Mouse (Mus musculus): ENCODE data around the gene Pnpo.
A peak's percentile ranks its signal among the peaks of the same experiment; 100 is the strongest.

Gene Pnpo

DNA sequence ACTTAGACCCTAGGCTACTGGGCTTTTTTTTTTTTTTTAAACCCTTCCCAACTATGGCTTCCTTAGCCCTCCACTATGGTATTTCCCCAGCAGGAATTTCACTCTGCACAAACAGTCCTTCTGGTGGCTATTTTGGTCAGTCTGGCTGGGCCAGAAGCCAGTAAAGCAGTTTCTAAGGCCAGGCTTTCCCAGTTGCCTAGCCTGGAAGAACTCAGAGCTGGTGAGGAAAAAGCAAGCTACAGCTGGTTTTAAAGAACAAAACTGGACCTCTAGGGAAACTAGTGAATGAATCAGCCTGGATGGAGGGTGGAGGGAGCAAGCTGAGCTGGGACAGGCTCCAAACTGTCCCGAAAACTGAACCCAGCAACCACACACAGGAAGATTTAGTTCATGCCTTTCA is 26.0 kb upstream of the Pnpo start:
- no peak for DNase-seq (ENCODE audit: low spot score)

DNA sequence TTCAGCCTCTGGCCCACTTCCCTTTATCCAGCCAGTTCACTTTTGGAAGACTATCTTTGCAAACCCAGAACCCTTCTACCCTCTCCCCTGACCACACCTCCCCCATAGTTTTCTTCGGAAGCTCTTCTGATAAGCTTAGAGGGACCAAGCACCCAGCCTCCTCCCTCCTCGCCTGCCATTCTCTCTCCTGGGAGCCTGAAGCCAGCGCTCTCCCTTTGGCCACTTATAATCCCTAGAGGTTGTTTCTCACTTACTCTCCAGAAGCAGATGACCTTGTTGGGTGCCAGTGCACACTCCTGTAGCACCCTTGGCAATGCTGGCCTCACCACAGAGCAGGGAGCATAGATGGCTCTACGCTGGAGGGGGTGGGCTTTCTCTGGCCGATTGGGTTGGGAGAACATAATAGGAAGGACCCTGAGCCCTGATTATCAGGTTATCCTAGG is 25.5 kb upstream of the Pnpo start:
- DNase-seq (ENCODE audit: low spot score), result no peak

DNA sequence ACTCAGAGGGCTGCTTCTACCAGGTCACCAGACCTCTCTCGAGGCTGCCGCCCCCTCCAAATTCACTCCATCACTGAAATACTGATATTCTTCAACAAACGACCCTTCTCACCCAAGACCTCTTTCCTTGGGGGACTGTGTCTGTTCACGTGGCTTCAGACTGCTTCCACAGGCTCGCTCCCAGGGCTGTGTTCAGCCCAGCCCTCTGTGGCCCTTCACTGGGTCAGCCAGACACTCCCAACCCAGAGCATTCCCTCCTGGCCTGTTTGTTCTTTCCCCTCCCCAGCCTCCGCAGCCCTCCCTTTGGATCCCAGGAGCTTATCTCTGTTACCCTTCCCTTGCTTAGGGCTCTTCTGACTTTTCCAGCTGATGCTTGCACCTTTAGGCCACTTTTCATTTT is 24.7 kb upstream of the Pnpo start:
- no peak for DNase-seq (ENCODE audit: low spot score)

DNA sequence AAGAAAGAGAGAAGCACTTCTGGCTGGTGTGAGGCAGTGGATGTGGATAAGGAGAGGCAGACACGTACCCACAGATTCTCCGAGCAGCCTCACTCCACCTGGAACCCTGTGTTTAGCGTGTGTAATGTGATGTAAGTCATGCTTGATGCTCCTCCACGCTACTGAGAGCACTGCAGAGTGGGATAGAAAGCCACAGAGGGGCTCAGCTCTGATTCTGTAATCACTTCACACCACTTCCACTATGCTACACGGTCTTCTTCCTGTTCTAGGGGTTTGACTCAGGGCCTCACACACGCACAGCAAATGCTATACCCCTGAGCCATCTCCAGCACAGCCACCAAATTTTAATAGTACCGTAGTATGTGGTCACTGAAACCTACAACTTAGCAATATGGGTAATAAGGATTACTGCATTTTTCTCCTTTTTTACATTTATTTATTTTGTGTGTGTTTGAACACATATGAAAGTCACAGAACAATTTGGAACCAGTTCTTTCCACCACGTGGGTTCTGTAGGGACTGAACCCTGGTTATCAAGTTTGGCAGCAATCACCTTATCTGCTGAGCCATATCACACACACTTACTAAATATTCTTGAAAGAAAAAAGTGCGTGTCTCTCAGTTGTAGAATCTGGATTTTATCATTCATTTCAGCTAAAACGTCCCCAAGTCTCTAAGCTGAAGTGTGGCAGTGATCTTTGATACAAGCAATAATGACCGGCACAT is 23.9 kb upstream of the Pnpo start:
- DNase-seq (ENCODE audit: low spot score), result no peak

DNA sequence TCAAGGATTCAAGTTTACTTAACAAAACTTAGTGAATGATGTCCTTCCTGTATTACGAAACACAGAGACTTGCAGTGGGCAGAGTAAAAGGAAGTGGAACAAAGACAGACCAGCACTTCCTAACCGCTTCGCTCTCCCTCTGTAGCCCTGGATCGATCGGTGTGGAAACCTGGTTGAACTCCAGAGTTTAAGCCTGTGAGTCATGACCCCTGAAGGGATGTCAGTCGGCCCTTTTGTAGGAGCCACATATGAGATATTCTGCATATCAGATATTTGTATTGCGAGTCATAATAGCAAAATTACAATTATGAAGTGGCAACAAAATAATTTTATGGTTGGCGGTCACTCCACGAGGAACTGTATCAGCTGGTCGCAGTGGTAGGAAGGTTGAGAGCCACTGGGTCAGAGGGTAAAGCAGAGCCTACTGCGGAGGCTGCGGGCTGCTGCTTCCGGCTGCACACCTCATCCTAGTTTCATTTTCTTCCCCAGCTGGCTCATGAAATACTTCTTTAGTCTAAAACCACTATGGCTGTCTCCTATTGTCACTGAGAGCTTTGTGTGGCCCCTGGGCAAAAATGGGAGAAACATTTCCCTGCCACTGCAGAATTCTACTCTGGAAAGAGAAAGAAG is 23.2 kb upstream of the Pnpo start:
- DNase-seq (ENCODE audit: low spot score), result no peak

DNA sequence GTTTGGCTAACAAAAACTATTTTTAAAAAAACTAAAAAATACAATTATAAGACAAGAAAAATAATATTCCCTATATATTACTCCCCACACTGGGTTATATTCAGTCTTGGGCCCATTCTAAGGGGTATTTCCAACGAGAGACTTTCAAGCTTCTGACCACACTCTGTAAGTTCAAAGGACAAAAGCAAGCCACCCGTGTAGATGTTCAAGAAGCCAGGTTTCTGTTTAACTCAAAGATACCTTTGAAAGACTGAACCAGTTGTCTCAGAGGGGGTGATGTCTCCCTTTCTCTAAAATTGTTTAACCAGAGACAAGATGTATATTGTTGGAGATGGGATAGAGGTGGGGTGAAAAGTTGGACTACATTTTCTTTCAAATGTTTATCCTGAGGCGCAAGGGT is 22.4 kb upstream of the Pnpo start:
- DNase-seq (ENCODE audit: low spot score), result no peak

DNA sequence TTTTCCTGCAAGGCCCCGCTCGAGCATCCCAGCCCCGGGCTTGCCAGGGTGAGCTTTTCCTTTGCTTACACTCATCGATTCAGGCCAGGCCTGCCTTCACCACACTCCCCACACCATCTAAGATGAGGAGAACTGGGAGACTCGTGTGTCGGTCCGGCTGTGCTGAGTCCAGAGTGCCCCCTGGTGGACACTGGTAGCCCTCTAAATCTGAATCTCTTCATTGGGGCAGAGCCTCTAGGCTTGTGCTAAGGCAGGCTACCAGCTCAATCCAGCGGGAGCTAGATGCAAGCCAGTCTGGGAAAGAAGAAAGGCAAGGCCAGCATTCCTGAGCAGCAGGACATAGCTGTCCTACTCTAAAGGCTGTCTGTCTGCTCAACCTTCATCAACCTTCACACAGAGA is 19.8 kb upstream of the Pnpo start:
- DNase-seq (ENCODE audit: low spot score), result peak; percentile 95

DNA sequence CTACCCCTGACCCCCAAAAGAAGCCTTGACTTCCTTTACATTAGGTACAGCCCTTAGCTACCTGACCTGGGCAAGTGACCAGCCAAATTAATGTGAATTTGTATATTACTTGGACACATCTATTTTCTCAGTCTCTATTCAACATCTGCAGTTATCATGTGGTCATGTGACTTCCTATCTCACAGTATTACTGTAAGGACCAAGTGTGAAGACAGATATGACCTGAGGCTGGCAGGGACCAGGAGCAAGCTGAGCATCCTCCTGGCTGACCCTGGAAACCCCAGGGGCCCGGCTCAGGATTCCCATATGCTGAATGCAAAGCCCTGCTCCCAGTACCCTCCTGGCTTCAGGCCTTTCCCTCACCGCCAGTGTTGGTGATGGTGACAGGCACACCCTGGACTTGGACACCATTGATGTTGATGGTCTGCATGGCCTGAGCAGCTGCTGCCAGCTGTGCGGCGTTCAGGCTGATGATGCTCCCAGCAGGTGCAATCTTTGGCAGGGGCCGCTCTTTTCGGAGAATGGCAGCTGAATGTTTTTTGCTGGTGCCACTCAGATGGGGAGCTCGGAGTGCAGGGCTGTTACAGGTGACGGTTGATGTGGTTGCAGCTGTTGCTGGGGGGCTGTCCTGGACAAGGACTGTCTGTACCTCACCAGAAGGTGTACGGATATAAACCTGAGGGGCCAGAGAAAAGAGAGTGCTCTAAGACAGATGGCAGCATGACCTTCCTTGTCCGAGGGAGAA is 13.4 kb upstream of the Pnpo start:
- no peak for DNase-seq (ENCODE audit: low spot score)

DNA sequence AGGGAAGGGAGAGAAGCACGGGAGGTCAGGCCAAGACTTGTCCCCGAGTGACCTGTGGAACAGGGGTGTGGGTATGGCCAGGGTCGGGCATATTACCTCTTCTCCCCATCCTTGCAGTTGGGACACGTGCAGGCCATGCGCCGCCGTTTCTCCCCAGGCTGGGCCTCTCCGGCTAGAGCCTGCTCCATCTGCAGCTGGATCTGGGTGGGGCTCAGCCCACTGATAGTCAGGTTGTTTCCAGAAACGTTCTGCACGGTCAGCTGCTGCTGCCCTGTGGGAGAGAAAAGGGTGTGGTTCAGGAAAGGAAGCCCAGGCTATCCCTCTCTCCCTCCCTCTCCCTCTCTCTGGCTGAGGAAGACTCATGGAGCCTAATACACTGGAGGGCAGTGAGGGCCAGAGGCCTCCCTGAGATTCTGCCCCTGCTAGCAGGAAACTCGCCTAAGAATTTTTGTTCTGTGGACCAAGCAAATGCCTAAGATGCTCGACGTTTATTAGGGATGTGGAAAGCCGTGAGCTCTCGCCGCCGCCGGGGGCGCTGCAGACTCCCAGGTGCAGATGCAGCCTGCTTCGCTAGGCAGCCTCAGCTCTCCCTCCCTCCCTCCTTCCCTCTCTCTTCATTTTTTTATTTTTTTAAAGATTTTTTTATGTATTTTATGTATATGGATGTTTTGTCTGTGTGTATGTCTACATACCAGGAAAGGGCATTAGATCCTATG is 12.4 kb upstream of the Pnpo start:
- DNase-seq (ENCODE audit: low spot score), result peak; percentile 68

DNA sequence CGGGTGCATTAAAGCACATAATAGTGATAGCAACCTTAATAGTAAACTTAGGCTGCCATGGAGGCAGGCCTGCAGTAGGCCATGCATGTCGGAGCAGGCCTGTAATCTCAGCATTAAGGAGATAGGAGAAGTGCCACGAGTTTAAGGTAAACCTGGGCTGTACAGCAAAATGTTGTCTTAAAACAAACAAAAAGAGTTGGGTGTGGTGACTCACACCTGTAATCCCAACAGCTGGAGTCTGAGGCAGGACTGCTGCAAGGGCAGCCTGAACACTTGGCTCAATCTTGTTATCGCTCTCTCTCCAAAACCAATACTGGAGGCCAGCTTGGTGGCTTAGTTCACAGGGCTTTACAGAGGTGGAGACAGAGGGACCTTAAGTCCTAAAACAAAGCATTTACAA is 11.3 kb upstream of the Pnpo start:
- no peak for DNase-seq (ENCODE audit: low spot score)

DNA sequence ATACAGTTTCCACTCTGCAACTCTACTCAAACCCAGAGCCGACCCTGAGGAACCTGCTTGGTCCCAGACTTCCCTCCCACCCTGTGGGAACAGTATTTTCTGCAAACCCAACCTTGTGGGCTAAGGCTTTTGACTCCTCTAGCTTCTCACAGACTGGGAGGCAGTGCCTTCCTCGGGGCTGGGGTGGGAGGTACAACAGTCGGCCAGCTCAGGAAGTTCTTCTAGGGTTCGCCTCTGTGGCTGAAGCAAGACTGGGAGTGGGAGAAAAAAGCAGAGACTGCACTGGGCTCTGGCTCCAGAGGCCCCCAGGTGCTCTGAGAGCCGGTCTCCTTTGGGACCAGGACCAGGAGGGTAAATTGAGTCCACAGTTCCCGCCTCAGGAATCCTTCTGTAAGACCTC is 9.1 kb upstream of the Pnpo start:
- no peak for DNase-seq (ENCODE audit: low spot score)

DNA sequence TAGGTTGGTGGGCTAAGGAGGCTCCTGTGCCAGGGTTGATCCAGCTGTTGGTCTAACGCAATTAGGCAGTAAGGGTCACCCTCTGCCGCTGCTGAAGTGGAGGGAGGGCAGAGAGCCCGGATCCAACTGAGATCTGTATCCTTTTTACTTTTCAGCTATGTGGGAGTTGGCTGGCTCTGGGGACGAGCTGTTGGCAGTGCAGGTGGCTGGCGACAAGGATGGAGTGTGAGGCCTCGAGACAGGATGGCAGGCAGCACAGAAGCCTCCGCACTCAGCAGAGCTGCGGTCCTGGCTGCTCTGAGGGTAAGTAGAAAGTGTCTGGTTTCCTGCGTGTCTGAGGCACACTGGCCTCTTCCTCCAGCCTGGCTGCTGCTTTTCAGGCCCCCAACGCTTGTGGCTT is 8.6 kb upstream of the Pnpo start:
- DNase-seq (ENCODE audit: low spot score), result no peak

DNA sequence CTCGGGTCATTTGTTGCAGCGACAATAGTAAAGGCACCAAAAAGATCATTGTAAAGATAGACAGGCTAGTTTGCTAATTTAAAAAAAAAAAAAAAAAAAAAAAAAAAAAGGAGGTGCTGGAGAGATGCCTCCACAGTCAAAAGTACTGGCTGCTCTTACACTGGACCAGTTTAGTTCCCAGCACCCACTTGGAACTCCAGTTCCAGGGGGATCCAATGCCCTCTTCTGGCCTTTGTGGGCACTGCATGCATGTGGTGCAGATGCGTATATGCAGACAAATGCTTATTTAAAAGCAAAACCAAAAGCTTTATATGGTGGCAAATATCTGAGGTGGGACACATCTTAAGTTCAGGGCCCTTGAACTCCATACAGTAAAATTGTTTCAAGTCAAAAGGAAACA is 7.0 kb upstream of the Pnpo start:
- DNase-seq (ENCODE audit: low spot score), result no peak

DNA sequence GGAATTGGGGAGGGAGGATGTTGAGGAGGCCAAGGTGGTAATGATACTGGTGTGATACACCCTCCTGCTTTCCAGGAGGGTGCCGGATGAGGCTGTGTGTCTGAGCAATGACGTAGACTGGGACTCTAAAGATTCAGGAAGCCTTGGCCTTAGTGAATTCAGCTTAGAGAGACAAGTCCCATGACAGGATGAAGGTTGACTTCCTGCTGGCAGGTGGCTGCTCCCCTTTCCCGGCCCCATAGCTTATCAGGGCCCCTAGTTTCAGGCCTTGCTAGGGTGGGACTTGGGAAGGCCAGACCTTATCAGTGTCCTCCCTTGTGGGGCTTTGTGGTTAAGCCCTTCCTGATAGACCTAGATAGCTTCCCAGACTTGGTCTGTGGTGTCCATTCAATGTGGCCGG is 4.1 kb upstream of the Pnpo start:
- DNase-seq (ENCODE audit: low spot score), result no peak

DNA sequence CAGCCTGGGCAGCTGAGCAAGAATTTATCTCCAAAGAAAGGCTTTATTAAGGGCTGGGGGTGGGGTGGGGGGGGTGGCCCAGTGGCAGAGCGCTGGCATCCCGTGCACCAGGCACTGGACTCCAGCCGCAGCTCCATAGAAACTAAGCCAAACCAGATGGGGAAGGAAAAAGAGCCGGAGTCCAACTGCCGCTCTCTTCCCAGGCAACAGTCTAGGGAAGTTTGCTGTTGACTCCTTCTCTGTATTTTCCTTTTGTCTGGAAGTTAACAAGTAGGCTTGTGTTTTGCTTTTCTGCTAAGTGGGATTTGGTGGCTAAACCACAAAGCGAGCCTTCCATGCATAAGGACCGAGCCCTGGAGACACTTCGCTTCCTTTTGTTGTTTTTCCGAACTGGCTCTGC is 2.7 kb upstream of the Pnpo start:
- DNase-seq (ENCODE audit: low spot score), result no peak

DNA sequence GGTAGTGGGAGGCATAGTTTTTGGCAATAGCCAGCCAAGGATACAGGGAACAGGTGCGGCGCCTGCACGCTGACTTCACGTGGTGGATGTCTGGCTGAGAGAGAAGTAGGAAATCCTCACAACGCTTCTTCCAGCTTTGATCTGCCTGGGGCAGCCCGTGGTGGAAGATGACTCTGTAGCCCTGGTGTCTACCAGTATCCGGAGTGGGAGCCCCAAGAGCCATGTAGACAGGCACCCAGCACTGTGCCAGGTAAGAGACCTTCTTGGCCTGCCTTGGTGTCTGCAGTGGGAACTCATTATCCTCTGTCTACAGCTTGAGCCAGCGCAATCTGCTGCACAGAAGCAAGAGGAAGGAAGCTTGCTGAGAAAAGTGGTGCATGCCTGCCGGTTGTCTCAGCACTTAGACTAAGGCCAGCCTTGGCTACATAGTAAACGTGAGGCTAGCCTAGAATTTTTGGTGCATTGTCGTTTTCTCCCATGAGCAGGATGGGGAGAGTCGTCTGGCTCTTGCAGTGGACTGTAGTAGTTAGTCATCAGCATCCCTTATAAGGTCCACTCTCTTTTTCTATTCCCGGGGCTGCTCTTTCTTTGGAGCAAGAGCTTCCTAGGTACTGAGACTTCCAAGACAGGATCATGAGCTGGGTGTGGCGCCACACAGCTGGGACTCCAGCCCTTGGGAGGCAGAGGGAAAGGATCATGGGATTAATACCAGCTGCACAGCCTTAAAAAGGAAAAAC is 1.2 kb upstream of the Pnpo start:
- DNase-seq (ENCODE audit: low spot score), result no peak

DNA sequence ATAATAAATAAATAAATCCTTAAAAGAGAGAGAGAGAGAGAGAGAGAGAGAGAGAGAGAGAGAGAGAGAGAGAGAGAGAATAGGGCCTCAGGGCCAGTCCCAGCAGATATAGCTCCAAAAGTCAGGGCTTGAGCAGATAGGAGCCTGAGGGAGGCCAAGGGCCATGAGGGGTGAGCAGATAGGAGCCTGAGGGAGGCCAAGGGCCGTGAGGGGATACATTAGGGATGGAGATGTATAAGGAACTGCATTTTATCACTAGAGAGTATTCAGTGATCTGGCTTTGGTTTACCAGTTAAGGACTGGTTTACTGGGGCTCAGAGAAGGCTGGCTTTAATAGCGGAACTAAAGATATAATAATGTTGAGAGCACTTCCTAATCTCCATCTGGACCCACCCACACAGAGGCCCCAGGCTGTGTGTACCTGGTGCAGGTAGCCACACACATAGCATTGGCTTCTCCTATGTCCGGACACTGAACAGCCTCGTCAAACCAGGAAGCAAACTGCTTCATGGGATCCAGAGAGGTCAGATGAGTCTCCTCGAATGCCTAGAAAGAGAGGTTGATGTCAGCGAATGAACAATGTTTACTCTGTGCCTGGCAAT is 1.7 kb downstream of the Pnpo start:
- DNase-seq (ENCODE audit: low spot score), result no peak

DNA sequence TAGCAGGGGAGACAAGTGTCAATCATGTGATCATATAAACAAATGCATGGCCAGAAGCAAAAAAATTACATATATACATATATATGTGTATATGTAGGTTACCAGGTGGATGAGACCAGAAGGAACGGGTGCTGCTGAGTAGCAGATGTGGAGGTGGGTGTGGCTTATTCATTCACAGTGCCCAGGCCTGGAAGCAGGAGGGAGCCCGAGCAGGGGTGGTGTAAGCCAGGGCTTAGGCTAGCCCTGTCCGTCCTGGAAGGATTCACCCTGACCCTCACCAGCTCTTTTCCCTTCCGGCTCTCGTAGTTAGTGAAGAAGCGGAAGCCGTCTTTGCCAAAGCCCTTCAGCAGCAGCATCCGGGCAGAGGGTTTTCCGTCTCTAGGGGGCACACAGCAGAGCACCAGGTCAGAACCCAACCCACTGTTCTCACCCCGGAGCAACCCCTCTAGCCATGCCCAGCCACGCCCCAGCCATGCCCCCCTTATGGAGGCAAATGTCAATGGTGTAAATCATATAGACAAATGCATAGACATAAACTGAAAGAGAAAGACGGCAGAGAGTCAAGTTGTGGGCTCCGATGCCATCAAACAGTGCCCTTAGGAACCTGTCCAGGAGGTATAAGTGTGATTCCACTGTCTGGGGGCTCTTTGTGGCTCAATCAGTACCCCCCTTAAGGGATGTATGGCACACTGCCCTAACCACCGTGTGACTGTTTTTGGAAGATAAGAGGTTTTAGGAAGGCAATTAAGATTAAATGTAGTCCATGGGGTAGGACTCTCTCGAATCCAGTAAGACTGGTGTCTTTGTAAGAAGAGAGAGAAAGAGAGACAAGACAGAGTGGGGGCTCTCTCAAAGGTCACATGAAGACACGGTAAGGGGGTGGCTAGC is 3.0 kb downstream of the Pnpo start:
- no peak for DNase-seq (ENCODE audit: low spot score)

DNA sequence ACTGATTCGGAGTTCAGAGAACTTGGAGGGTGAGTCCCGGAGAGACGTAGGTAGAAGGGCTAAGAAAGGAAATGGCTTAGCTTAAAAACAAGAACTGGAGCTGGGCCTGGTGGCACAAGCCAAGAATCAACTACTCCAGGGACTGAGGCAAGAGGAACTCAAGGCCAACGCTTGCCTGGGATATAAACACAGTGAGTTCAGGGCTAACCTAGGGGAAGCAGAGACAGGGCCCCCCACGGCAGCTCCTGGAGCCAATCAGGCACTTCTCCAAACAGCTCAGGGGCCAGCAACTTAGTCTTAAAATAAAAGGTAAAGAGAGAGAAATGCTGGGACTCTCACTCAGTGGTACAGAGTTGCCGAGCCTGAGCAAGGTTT is 5.4 kb downstream of the Pnpo start:
- no peak for DNase-seq (ENCODE audit: low spot score)

DNA sequence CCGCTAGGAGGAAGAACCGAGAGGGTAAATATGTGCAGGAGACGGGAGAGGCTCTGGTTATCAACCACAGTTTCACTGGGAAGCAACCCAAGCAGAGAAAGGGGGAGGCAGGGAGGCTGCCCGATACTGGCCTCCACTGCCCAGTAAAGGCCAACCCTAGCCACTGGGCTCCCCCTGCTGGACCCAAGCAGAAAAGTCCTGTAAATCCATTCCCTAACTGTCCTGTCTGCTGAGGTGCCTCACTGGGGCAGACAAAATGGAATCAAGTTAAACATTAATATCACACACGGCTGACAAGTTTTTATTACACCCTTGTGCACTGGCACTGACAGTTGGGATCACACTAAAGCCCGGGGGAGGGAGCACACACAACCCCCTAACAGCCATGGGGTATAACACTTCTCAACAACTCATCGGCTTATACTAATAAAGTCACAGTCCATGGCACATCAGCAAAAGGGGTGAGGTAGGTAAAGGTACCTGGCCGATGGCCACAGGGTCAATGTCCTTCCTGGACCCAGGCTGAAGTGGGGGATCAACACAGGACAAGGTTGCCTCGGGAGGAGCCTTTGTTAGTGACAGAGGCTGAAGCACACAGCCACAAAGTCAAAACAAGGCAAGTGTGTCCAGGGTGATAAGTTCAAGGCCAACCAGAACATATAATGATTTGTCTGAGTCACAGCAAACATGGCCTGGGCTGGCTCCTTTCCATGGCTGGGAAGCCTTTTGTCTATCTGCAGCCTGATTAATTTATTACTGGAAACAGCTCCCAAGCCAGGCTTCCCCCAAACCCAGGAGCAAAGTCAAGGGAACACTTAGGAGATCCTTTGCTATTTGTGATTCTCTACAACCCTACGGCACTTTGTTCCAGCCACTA is 6.0 kb downstream of the Pnpo start:
- peak; percentile 84 for DNase-seq (ENCODE audit: low spot score)

Measured in testis, postnatal 10 days (tissue).